Mouse (Mus musculus) right cerebral cortex, adult 2 months (tissue): Measurements from ENCODE around the gene H2-T22.
"Not testable (repeated sequence)": the region's sequence is repeated elsewhere in the genome, so short reads cannot be mapped to it uniquely, and the experiment has no call there.

Experiments
- DNase-seq, 2 experiments: peaks; one replicate each; pipeline ENCODE4 v3.0.0; 2021 to 2022; ENCODE audit warnings: low spot score in 2 of 2

Gene H2-T22

DNA sequence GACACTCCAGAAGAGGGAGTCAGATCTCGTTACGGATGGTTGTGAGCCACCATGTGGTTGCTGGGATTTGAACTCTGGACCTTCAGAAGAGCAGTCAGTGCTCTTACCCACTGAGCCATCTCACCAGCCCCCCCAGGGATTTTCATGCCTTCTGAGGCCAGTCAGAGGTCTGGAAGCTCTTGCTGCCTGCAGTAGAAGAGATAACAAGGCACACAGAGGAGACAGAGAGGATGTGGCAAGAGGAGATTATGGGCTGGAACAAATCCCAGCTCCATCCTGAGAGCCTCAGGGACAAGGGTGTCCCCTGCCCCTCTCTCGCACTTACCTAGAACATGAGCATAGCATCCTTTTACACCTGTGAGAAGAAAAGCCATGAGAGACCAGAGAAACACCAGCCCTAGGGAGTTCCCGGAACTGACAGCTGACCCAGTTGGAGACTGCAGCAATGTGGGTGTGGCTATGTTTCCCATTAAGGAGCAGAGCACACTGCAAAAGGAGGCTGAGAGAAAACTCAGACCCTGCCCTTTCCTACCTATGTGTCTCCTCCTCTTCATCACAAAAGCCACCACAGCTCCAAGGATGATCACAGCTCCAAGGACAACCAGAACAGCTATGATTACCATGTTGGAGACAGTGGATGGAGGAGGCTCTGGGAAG lies 12.4 kb downstream of the H2-T22 start:
- not testable (repeated sequence) for DNase-seq

DNA sequence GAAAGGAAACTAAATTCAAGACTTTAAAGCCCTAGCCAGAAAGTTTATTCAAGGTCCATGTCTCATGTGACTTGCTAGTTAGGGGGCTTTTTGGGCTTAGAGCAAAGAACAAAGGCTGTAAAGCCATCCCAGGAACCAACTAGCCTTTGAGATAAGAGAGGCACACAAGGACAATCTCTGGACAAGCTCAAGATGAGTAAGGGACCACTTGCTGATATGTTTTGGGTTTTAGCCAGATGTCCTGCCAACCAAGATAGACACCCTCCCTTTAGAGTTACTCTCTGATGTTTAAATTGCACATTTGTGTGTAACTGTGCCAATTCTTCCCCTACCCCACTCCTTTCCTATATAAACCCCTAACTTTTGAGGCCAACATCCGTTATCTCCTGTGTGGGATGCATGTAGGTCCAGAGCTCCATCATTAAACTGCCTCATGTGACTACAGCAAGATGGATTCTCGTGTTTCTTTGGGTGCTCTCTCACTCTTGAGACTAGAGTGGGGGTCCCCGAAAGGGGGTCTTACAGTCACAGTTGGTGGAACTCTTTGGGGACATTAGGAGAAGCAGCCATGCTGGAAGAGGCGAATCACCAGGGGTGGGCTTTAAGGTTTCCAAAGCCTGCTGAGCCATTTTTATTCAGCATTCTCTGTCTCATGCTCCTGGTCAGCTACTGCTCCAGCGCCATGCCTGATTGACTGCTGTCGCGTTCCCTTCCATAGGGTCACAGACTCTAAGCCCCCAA lies 13.5 kb downstream of the H2-T22 start:
- no peak for DNase-seq

DNA sequence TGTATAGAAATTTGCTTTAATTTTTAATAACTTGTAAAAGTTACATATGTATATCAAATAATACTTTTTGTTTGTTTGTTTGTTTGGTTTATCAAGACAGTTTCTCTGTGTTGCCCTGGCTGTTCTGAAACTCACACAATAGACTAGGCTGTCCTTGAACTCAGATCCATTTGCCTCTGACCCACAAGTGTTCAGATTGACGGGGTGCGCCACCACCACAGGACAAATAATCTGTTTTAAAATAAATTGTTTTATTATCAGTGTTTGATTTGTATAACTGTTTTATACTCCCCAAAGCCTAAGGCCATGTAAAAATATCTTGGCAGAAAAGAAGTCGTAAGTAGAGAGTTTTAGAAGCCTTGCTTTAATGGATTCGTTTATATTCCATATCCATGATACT lies 14.9 kb downstream of the H2-T22 start:
- DNase-seq, result no peak

DNA sequence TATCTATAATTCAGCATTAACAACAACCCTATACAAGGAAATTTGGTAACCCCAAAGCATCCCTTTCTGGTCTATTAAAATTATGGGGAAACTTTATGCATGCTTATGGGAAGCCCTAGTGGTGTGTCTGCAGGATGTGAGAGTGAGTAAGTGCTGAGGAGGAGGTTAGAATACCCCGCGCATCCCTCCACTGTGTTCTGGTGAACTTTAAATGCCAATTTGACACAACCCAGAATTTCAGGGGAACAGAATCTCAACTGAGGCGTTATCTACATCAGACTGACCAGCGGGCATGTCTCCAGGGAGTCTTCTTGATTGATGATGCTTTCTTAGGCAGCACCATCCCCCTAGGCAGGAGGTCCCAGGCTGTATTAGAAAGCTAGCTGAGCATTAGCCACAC lies 16.6 kb downstream of the H2-T22 start:
- DNase-seq, result no peak

DNA sequence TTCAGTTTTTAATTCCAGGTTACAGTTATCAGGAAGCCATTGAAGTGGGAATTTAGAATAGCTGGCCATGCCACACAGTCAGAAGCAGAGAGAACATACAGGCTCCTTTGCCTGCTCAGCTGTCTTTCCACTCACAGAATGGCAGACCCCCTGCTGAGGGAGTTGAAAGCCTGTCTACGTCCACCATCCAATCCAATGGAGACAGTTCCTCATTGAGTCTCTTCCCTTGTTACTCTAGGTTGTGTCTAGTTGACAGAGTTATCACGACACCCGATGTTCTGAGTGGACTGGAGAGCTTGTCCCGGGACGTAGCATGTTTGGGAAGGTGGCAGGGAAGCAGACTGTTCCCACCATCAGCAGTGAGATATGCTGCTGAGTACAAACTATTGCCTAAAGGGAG lies 17.4 kb downstream of the H2-T22 start:
- no peak for DNase-seq

DNA sequence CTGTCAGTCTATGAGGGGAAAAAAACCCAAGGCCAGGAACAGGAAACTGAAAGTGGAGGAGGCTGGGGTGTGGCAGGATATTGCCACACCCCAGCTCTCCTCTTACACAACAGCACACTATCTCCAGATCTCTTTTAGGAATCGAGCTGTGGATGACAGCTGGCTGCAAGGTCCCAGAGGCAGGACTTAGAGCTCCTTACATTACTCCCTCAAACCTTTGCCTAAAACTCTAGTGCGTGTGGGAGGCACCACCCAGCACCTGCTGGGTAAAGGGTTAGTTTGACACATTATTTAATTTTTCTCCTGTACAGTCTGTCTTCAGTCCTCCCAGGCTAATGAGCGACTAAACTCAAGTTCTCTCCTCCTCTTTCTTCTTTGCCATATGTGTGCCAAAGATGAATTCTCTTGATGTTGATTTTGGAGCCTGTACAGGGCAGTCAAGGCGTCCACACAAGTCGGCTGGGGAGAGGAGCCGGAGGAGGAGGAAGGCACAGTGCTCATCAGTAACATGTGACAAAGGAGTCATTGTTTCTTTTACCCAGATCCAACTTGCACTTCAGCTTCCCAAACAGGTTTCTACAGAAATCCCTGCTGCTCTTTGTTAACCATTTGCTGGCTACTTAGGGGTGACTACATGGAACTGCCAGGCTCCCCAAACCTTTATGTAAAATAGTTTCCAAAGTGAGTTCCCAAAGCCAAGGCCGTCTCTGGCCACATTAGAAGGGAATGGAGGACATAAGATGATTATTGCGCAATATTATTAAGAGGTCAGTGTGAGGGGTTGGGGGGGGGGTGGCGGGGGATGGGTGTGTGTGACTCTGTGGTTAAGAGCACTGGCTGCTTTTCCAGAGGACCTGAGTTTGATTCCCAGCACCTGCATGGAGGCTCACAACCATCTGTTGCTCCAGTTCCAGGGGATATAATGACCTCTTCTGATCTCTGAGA lies 18.6 kb downstream of the H2-T22 start:
- peak in 1 of 2 experiments; percentile 35 for DNase-seq

DNA sequence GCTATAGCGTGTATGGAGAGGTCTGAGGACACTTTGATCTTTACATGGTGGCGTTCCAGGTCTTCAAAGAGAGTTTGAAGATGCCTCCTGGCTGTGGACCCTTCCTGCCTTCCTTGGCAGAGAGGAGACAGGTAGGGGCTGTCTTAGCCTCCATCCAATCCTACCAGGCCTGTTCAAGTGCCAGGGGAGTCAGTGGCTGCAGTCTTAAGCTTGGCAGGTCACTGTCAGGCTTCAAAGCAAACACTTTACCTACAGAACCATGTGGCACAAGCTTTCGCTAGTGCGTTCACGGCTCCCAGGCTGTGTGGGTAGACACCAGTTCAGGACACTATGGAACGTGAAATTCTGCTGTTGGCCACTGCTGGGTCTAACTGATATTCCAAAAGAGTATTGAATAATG lies 19.6 kb downstream of the H2-T22 start:
- DNase-seq, result no peak

DNA sequence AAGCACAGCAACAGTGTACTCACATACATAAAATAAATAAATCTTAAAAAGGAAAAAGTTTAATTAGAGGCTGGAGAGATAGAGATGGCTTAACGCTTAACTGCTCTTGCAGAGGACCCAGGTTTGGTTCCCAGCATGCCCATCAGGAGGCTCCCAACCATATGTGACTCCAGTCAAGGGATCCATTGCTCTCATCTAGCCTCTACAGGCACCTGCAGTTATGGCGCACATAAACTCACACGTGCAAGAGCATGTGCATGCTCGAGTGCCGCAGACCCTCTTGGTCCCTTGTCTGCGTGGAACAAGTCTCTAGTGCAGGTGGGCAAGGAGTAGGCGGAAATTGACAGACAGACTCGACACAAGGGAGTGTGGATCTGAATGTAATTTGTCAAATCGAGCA lies 20.4 kb downstream of the H2-T22 start:
- DNase-seq, result no peak

DNA sequence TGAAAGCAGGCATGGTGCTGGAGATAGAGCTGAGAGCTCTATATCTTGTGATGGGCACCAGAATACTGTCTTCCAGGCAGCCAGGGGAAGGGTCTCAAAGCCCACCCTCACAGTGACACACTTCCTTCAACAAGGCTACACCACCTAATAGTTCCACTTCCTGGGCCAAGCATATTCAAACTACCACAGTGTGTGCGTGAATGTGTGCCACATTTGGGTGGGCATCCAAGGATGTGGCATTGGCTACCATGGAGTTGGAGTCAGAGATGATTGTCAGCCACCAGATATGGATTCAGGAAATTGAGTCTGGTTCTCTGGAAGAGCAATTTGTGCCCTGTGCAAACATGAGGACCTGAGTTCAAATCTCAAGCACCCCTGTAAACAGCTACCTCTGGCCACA lies 21.2 kb downstream of the H2-T22 start:
- DNase-seq, result no peak

DNA sequence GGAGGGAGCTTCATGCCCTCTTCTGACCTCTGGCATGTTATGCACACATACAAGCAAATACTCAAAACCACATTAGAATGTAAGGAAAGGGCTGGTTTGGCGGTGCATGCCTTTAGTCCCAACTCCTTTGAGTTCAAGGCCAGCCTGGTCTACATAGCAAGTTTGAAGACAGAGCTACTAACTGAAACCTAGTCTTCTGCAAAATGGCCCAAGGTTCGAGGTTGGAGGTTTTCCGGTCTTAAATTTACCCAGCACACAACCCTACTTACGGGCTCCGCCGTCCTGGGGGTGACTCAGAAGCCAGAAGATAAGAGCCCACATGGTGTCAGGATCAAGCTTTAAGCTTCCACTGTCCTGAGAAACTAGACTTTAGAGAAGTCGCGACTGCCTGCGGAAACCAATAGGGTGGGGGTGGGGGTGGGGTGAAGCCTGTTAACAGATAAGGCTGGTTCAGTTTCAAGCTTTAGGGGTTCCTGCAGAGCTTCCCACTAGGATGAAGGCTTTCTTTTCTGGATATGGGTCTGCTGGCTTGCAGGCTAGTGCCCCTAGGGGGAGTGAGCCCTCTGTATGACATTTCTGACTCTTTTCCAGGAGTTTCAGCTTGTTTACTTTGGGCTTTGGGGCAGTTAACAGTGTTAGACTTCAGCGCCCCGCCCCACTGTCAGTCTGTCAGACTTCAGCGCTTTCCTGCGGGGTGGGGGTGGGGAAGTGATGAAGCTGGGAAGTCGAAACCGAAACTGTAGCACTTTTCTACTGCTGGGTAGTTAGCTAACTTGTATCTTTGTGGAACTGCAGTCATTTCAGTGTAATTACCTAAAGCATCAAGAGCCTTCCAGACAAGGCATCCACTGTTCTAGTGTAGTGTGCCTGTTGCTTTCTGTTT lies 22.1 kb downstream of the H2-T22 start, which contains the start of gene H2-T24:
TSS of gene H2-T24 (minus strand) at position 370 of the 883 bp plus-strand sequence.
- peak in 1 of 2 experiments; percentile 51 for DNase-seq

DNA sequence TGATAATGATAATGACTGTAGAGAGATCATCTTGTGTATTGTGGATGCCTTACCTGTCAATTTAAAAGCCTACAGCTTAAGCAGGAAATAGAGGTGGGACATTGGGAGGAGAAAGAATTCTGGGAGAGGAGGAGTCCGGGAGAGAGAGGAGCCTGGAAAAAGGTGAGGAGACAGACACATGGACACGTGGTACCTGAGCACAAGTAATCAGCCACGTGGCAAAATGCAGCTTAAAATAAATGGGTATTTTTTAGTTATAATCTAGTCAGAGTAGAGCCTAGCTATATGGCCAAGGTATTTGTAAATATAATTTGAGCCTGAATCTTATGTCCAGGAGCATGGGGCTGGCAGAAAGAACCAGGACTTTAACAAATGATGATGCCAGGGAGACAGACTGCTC lies 23.0 kb downstream of the H2-T22 start:
- no peak for DNase-seq

DNA sequence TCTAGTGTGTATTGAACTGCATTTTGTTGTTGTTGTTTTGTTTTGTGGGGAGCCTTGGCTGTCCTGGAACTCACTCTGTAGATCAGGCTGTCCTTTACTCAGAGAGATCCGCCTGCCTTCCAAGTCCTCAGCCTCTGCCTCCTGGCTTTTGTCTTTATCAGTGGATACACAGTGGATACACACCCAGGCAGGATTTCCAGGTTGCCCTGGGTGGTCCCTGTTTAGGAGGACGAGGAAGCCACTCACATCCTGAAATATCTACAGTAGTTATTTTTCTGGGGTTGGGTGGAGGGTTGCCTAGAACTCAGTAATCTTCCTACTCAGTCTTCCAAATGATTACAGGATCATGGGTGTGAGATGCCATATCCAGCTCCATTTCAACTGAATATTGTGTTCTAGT lies 23.6 kb downstream of the H2-T22 start:
- no peak for DNase-seq

DNA sequence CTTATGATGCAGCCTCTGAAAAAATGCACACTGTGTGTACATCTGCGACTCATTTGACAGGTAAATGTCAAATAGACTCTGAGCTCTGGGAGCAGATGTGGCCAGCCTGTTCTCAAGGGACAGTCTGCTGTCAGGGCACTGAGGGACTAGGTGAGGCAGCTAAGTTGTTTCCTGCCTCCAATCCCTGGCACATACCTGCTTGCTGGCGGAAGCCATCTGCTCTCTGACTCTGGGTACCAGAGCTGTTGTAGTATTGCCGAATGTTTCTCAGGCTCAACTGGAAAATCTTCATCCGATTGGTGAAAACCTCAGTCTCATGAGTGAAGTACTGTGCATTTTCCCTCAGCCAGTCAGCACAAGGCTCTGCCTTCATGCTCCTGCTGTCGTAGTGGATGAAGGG lies 25.5 kb downstream of the H2-T22 start:
- DNase-seq, result no peak

DNA sequence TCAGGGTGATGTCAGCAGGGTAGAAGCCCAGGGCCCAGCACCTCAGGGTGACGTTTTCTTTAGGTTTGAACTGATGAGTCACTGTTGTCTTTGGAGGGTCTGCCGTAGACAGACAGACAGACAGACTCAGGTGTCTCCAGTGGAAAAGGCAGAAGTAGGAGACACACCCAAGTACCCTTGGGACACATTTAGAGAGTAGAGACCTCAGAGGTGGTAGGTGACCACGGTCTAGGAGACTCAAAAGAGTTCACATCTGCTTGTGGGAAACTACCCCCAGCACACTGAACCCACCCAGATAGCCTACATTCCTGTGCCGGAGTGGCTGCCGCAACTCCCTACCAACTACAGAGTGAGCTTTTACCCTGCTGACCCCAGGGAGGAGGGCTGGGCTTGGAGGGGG lies 27.6 kb downstream of the H2-T22 start:
- DNase-seq, result no peak

DNA sequence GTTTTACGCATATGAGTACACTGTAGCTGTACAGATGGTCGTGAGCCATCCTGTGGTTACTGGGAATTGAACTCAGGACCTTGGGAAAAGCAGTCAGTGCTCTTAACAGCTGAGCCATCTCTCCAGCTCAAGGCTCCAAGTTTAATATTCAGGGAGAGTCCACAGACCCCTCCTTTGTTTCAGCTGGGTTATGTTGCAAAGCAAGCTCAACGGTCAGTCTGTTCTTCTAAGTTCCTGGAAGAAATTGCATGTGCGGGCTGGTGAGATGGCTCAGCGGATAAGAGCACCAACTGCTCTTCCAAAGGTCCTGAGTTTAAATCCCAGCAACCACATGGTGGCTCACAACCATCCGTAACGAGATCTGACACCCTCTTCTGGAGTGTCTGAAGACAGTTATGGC lies 38.1 kb downstream of the H2-T22 start:
- not testable (repeated sequence) for DNase-seq

DNA sequence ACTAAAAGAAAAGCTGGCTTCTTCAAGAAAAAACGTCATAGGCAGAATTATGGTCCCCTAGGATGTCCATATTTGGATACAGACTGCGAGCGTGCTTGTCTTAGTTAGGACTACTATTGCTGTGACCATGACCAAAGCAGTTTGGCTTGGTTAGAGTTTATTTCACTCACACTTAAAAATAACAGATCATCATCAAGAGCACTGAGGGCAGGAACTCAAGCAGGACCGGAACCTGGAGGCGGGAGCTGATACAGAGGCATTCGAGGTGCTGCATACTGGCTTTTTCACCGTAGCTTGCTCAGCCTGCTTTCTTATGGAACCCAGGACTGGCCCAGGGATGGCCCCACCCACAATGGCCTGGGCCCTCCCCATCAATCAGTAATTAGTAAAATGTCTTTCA lies 39.2 kb downstream of the H2-T22 start:
- DNase-seq, result no peak

DNA sequence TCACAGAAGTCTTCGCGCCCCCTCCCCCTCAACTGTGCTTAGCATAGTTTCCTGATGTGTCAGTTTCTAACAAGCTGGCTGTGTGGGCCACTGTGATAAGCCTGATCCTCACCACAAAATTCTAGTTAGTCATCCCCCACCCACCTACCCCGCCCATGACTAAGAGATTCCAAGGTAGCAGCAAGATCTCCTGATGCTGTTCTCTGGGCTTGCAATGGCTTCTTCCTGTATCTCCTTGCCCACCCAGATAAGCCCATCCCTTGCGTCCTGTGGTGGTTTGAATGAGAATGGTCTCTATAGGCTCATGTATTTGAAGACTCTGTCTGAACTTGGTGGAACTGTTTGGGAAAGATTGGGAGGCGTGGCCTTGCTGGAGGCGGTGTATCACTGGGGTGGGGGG lies 40.6 kb downstream of the H2-T22 start:
- peak; percentile 45 to 57 for DNase-seq

DNA sequence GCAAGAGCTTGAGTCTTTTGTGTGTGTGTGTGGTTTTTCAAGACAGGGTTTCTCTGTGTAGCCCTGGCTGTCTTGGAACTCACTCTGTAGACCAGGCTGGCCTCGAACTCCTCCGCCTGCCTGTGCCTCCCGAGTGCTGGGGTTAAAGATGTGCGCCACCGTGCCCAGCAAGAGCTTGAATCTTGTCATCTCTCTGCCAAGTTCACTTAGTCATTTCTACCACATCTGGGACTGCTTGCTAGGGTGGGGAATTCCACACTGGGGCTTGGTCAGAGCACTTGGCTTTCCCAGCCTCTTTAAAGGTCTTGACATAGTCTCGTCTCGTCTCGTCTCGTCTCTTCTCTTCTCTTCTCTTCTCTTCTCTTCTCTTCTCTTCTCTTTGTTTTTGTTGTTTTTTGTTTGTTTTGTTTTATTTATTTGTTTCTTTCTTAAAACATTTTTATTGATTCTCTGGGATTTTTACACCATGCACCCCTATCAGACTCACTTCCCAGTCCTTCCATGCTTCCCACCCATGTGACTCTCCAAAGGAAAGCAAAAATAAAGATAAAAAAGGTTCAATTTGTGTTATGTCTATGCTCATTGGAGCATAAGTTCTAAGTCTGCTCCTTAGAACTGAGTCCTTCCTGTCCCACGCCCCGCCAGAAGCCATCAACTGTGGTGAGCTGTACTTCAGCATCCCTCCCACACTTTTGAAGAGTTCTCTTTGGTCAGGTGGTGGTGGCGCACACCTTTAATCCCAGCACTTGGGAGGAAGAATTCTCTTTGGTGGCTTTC lies 41.2 kb downstream of the H2-T22 start:
- DNase-seq, result no peak

DNA sequence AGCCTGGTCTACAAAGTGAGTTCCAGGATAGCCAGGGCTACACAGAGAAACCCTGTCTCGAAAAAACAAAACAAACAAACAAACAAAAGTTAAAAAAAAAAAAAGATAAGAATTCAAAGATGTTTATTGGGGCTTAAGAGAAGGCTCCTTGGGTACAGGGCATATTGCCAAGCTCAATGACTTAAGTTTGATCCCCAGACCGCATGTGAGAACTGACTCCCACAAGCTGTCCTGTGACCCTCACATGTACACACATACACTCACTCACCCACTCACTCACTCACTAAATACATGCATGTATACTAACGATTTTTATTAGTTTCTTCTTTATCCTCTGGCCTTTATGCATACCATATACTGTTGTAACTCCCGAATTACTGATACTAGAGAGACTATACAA lies 42.2 kb downstream of the H2-T22 start:
- no peak for DNase-seq

DNA sequence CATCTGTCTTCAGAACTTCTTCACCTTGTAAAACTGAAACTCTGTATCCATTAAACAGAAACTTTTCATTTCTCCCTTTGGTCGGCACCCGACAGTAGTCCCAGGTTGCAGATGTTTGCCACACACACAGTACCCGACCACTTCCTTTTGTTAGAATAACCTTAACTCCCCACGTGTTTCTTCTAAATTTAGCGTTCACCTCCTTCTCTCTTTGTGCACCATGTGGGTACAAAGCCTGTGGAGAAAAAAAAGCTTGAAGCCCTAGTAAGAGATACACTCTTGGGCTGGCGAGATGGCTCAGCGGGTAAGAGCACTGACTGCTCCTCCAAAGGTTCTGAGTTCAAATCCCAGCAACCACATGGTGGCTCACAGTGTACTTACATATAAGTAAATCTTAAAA lies 43.2 kb downstream of the H2-T22 start:
- DNase-seq, result no peak
